Mouse (Mus musculus) stomach, embryonic 16.5 days (tissue): ENCODE results near the gene Cdipt. TPM values are rescaled to one million over a fixed set of nuclear protein-coding genes. Genes with fewer than 3 reads are reported as not detected.

Source experiments
- ATAC-seq: fragments of 200-750 bp; cut with Nextera tagmentation; 2 replicates; pipeline ENCODE4 v1.8.0; 2017; ENCODE audit warnings: moderate number of reproducible peaks, moderate TSS enrichment; ENCODE audit not compliant: insufficient read depth, low FRiP score
- H3K27ac ChIP-seq: fragments of 300-500 bp; sonication (generic); 2 replicates; pipeline ENCODE4 v1.5.1; 2014; ENCODE audit warnings: low read length
- H3K27me3 ChIP-seq: fragments of 300-500 bp; sonication (generic); 2 replicates; pipeline ENCODE4 v1.6.1; 2014; ENCODE audit warnings: low read length, control low read depth, mixed read lengths; ENCODE audit not compliant: control insufficient read depth, insufficient read depth
- H3K36me3 ChIP-seq: fragments of 300-500 bp; sonication (generic); 2 replicates; pipeline ENCODE4 v1.6.1; 2014; ENCODE audit warnings: low read length; ENCODE audit not compliant: control insufficient read depth, insufficient read depth
- H3K4me1 ChIP-seq: fragments of 300-500 bp; sonication (generic); 2 replicates; pipeline ENCODE4 v1.6.1; 2014; ENCODE audit warnings: low read length, control low read depth, mixed read lengths; ENCODE audit not compliant: control insufficient read depth, insufficient read depth
- H3K4me2 ChIP-seq: fragments of 300-500 bp; sonication (generic); 2 replicates; pipeline ENCODE4 v1.6.1; 2014; ENCODE audit warnings: low read depth, low read length, mixed read lengths
- H3K4me3 ChIP-seq: fragments of 300-500 bp; sonication (generic); replicated peaks from 2 replicates; pipeline ENCODE4 v1.5.1; 2014; ENCODE audit warnings: mild to moderate bottlenecking, low read length
- H3K9ac ChIP-seq: fragments of 300-500 bp; sonication (generic); 2 replicates; pipeline ENCODE4 v1.6.1; 2014; ENCODE audit warnings: low read length
- H3K9me3 ChIP-seq: fragments of 300-500 bp; sonication (generic); replicated peaks from 2 replicates; pipeline ENCODE4 v1.6.1; 2016; ENCODE audit warnings: low read length, control low read depth; ENCODE audit not compliant: control insufficient read depth
- WGBS: fragments of 180-500 bp; shearing (Covaris S2); extraction: QIAGEN DNeasy Blood & Tissue Kit; methylation state at CpG from one replicate; pipeline ENCODE4 v1.1.7; 2014; 5-methylcytosine and 5-hydroxymethylcytosine counted together
- polyA plus RNA-seq: library from polyadenylated mRNA; unstranded; fragments of >200 nt; fragmentation: Nextera tagmentation; extraction: Ambion mirVana; gene quantifications from 2 replicates; pipeline ENCODE4 v1.2.1, GENCODE M21; 2015

Cdipt gene
- polyA plus RNA-seq, 1 experiment from 2014 or later = 110 TPM

GRCm38 (mm10) chr7:127023272-127023691 lies 47.6 kb downstream of the Cdipt start:
- no peaks in the 10 kb centered on the region for H3K27me3 ChIP-seq
- H3K27ac ChIP-seq = 0 out of 2 replicates have a peak overlapping the region, but pooled peaks have one; percentile 19
- H3K4me2 ChIP-seq = peak overlapping the region; percentile 90
- peak overlapping the region; percentile 99 for H3K9ac ChIP-seq
- H3K9me3 ChIP-seq = no peaks in the 10 kb centered on the region
- H3K4me1 ChIP-seq = peaks cover 61% of the 10 kb centered on the region
- WGBS = 72% methylated on average over 13 of the region's 13 CpGs
- peak overlapping the region; percentile 8; the same call in 1 of the 2 replicates for H3K4me3 ChIP-seq
- ATAC-seq = no peak
- H3K36me3 ChIP-seq = peaks cover 7% of the 10 kb centered on the region; the same call in 1 of the 2 replicates

- H3K4me2 ChIP-seq = peak overlapping the region; percentile 90
- peaks cover 53% of the 10 kb centered on the region for H3K4me1 ChIP-seq
- no peak overlapping the region for H3K27ac ChIP-seq
- peaks cover 7% of the 10 kb centered on the region; the same call in 1 of the 2 replicates for H3K36me3 ChIP-seq
- no peaks in the 10 kb centered on the region for H3K27me3 ChIP-seq
- ATAC-seq = no peak
- H3K4me3 ChIP-seq = peak overlapping the region; percentile 93
- H3K9ac ChIP-seq = peak overlapping the region; percentile 99
- H3K9me3 ChIP-seq = no peaks in the 10 kb centered on the region
- WGBS = 15% methylated on average over 19 of the region's 19 CpGs
Observed at GRCm38 (mm10) chr7:127023896-127024690, 48.4 kb downstream of the Cdipt start.

GRCm38 (mm10) chr7:127024755-127025555 lies 49.2 kb downstream of the Cdipt start:
- ATAC-seq = peak; percentile 20
- H3K4me1 ChIP-seq = peaks cover 45% of the 10 kb centered on the region
- H3K4me3 ChIP-seq = peak overlapping the region; percentile 93
- H3K27ac ChIP-seq = peak overlapping the region; percentile 95
- H3K36me3 ChIP-seq = peaks cover 7% of the 10 kb centered on the region; the same call in 1 of the 2 replicates
- peak overlapping the region; percentile 99 for H3K9ac ChIP-seq
- H3K9me3 ChIP-seq = no peaks in the 10 kb centered on the region
- 1% methylated on average over 30 of the region's 30 CpGs for WGBS
- H3K4me2 ChIP-seq = peak overlapping the region; percentile 90
- no peaks in the 10 kb centered on the region for H3K27me3 ChIP-seq

GRCm38 (mm10) chr7:127025556-127026160 lies 49.9 kb downstream of the Cdipt start:
- WGBS = under 1% methylated on average over 57 of the region's 65 CpGs
- Histone ChIP-seq H3K27me3 (no peaks in the 10 kb centered on the region), H3K27ac (peak overlapping the region; percentile 95), H3K9me3 (no peaks in the 10 kb centered on the region), H3K4me3 (peak overlapping the region; percentile 93), H3K4me1 (peaks cover 42% of the 10 kb centered on the region), H3K4me2 (peak overlapping the region; percentile 90), H3K36me3 (peaks cover 7% of the 10 kb centered on the region; the same call in 1 of the 2 replicates), H3K9ac (peak overlapping the region; percentile 99)
- ATAC-seq = no peak

GRCm38 (mm10) chr7:127026161-127026600 lies 50.5 kb downstream of the Cdipt start:
- H3K4me2 ChIP-seq = peak overlapping the region; percentile 90
- peak overlapping the region; percentile 93 for H3K4me3 ChIP-seq
- H3K27ac ChIP-seq = peak overlapping the region; percentile 95
- no peaks in the 10 kb centered on the region for H3K27me3 ChIP-seq
- peaks cover 7% of the 10 kb centered on the region; the same call in 1 of the 2 replicates for H3K36me3 ChIP-seq
- no peaks in the 10 kb centered on the region for H3K9me3 ChIP-seq
- WGBS = 0% methylated on average over 32 of the region's 48 CpGs
- H3K9ac ChIP-seq = peak overlapping the region; percentile 99
- peak; percentile 25 for ATAC-seq
- peaks cover 40% of the 10 kb centered on the region for H3K4me1 ChIP-seq

GRCm38 (mm10) chr7:127026616-127026983 lies 50.9 kb downstream of the Cdipt start:
- Histone ChIP-seq H3K9me3 (no peaks in the 10 kb centered on the region), H3K36me3 (peaks cover 7% of the 10 kb centered on the region; the same call in 1 of the 2 replicates), H3K4me2 (peak overlapping the region; percentile 90), H3K27me3 (no peaks in the 10 kb centered on the region), H3K4me3 (peak overlapping the region; percentile 93), H3K9ac (peak overlapping the region; percentile 99), H3K4me1 (peaks cover 36% of the 10 kb centered on the region), H3K27ac (peak overlapping the region; percentile 95)
- ATAC-seq = no peak; the same call in 1 of the 2 replicates
- 0% methylated on average over 6 of the region's 48 CpGs for WGBS

GRCm38 (mm10) chr7:127026984-127027726 lies 51.4 kb downstream of the Cdipt start, which contains the start of gene Maz:
TSS of gene Maz (minus strand) at chr7:127027037.
- Histone ChIP-seq H3K36me3 (peaks cover 7% of the 10 kb centered on the region; the same call in 1 of the 2 replicates), H3K9me3 (no peaks in the 10 kb centered on the region)
- under 1% methylated on average over 49 of the region's 63 CpGs for WGBS

GRCm38 (mm10) chr7:127027885-127028284 lies 52.2 kb downstream of the Cdipt start:
- H3K36me3 ChIP-seq = peaks cover 5% of the 10 kb centered on the region; the same call in 1 of the 2 replicates
- no peak for ATAC-seq
- H3K4me1 ChIP-seq = peaks cover 26% of the 10 kb centered on the region
- H3K27ac ChIP-seq = peak overlapping the region; percentile 95
- WGBS = 60% methylated on average over 8 of the region's 8 CpGs
- no peaks in the 10 kb centered on the region for H3K27me3 ChIP-seq
- peak overlapping the region; percentile 93 for H3K4me3 ChIP-seq
- peak overlapping the region; percentile 90 for H3K4me2 ChIP-seq
- no peaks in the 10 kb centered on the region for H3K9me3 ChIP-seq
- peak overlapping the region; percentile 68 for H3K9ac ChIP-seq

More at GRCm38 (mm10) chr7:127026984-127027726, 51.4 kb downstream of the Cdipt start, which contains the start of gene Maz:
- peak; percentile 91 for ATAC-seq
- peak within 1 kb of the TSS; percentile 99 for H3K9ac ChIP-seq
- H3K4me2 ChIP-seq = peak within 1 kb of the TSS; percentile 90
- H3K4me3 ChIP-seq = peak within 1 kb of the TSS; percentile 93
- peaks cover 31% of the 10 kb centered on the region for H3K4me1 ChIP-seq
- peak within 1 kb of the TSS; percentile 95 for H3K27ac ChIP-seq
- no peaks in the 10 kb centered on the region for H3K27me3 ChIP-seq
